Mouse (Mus musculus): Measurements from ENCODE around the gene Wdr18.

DNA sequence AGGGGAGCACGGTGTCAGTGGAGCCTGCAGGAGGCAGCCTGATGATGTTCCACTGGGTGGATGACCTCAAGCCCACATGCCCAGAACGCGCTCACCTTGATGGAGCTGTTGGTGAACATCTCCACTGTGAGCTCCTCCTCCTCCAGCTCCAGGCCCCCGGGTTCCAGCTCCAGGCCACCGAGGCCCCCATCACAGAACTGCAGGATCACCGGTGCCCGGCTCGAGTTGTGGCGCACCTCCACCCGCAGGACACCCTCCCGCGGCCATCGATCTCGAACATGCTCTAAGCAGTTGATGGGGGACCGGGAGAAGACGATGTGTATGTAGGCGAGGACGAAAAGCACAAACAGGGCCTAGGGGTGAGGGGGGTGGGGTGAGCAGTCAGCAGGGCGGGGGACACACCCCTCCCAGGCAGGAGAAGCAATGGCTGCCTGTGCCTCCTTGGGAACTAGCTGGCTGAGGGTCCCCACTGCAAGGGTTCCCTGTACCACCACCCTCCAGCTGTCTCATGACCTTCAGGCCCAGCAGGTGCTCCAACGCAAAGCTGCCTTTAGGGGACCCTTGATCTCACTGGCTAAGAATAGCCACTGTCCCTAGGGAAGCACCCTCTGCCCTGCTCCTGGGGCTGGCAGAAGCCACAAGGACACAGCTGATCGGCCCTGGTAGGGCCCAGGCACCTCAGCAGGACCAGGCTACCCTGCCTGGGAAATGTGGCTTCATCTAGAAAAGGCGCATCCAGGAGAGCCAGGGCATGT, 19.6 kb downstream of the Wdr18 start:
- TF ChIP-seq CTCF (IDR thresholded peaks at IDR 0.05; ENCODE audit: low read depth, low read length) (no peak), POLR2A (IDR thresholded peaks at IDR 0.05; ENCODE audit: borderline replicate concordance, low read depth, low read length) (no peak)
